Mouse (Mus musculus): Measurements from ENCODE around the gene Abcb4.
"Not testable (repeated sequence)": the region's sequence is repeated elsewhere in the genome, so short reads cannot be mapped to it uniquely, and the experiment has no call there.

Gene Abcb4

DNA sequence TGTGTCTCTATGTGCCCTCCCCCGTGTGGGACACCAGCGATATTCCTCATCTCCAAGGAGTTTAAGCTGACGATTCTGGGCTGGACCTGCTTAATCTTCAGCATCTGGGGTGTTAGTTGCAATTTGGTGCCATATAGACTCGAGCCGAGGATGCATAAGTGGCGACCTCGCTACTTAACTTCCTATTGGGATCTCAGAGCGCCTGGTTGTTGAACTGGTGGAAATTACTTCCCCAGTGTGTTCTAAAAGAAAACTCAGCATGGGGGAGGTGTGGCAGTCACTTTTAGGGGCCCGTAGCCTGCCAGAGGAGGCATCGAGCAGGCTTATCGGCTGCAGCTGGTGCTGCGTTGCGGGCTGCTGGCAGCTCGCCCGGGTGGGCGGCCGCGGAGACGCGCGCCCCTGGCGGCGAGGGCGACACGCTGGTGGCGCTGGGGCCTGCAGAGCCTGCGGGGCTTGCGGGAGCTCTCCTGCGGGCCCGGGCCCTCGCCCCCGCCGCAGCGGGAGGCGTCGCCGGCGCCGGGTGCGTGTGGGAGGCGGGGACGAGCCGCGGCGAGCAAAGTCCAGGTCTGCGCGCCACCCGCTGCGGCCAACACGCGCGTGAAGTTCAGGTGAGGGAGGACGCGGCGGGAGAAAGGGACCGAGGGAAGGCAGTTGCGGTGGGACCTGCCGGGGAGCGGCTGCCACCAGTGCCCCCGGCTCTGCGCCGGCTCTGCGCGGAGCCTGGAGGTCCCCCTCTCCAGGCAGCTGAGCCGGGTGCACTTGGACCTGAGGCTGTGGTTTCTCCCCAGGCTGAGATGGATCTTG is at the start of gene Abcb4:
Gene Abcb4, plus strand, starts transcription at position 418 of the 804 bp plus-strand sequence.
- peak; percentile 42 to 47 for DNase-seq

DNA sequence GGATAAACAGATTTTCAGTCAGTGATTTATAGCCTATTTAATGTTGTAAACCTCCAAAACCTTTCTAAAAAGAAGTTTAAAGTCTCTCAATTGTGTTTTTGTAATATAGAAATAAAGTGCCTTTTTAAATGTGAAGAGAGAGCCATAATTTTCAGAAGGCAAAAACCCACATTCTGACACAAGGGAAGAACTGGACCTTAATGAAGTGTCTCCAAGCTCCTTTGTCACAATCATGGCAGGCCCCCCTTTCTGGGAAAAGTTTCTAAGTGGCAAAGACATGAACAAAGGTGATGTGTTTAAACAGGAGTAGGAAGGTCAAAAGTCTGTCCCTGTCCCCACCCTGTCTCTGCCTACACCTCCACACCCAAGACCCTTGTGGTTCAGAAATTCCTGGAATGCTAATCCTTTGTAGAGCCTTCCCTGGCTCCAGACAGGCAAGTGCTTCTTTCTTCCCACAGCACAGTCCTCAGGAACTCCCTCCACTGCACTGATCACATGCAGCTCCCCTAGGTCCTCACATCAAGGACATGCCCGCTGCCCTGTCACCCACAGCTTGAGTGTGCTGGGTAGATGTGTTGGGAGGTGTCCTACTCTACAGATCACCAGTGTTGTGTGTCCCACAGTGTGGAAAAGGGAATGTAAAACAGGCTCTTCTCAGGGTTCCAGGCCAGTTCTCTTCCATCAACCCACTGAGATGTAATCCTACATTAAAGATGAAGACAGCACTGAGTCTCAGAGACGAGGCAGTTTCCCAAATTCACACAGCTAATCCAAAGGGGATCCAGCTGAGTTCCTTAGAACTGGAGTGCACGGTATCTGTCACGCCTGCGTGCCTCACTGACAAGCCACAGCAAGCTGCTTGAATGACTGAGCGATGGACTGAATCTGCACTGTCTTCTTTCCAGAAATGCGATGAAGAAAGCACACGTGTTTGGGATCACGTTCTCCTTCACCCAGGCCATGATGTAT is 44.6 kb upstream of the Abcb4 start:
- not testable (repeated sequence) for DNase-seq

DNA sequence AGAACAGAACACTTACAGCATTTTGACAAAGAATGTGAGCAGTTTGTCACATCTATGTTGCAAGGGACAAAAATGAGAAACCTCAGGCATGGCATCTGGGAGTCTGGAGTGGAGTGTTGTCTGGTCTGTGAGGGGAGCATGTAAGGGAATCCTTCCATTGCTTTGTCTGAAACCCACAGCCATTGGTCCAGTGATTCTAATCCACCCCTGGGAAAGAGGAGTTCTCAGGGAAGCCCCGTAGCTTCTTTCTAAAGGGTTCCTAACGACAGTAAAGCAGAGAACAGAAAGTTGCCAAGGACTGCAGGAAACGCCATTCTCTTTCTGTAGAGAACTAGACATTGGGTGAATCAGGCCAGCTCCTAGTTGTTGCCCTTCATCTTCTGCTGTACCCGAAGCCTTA is 42.7 kb upstream of the Abcb4 start:
- DNase-seq: no peak

DNA sequence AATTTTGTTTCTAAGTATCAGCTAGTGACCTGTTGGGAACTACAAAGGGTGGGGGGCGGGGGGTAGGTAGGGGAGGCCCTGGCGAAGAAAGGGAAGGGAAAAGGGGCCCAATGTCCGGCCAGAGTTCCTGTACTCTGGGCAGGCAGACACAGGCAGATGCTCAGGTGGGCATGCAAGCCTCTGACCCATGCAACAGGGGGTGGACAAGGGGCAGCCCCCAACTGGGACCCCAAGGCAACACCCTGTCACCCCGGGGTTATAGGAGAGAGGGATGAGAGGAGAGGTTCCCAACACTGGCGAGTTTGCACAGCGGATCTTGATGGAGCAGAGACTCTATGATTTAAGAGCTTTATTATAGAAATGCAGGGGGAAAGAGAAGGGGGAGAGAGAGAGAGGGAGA is 36.3 kb upstream of the Abcb4 start:
- no peak for DNase-seq

DNA sequence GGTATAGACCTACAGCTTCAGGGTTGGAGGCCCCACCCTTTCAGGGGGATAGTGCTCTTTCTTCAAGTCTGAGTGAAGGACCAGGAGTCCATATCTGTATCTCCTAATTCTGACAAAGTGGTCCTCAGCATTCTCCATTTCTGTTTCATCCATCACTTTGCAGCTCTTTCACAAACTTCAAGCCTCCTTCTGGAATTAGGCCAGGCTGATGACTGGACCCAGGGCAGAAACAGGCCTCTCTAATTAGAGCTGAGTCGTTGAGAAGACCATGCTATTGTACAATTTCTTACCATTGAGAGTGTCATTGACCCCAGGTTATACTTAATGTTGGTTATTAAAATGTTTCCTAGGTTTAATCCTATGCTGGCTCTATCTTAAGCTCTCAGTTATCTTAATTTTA is 31.7 kb upstream of the Abcb4 start:
- DNase-seq: no peak

DNA sequence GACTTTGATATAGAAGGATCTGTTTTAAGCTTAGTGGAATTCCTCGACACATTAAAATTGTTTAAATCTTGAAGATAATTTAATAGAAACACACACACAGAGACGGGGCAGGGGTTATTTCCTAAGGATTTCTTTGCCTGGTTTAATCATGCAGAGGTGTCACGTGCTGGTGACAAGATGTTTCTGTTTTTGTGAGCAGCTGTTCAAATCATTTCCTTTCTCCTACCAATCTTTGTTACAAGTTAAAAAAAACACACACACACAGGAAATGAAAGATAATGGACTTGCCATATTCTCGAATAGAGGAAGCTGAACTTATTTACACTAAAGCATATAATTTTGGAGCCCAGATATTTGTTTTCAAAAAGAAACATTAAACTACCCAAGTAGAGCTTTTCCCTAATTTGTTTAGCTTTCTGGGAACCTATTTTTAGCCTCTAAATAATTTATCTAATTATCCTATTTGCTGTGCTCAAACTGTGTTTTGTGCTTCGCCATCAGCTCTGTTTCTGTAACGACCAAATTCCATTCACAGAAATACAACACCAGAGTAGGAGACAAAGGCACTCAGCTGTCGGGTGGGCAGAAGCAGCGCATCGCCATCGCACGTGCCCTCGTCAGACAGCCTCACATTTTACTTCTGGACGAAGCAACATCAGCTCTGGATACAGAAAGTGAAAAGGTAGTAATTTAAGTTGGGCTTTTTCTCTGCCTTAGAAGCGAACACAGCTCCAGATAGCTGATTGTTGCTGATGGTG is 29.8 kb upstream of the Abcb4 start:
- no peak for DNase-seq

DNA sequence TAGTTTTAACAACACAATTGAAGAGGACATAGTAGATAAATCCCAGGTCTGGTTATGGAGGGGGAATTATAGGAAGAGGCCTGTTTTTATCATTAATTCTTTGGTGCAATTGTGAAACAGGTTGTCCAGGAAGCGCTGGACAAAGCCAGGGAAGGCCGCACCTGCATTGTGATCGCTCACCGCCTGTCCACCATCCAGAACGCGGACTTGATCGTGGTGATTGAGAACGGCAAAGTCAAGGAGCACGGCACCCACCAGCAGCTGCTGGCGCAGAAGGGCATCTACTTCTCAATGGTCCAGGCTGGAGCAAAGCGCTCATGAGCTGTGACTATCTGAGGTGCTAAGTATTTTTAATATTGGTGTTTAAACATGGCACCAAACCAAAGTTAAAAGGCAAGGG is 27.9 kb upstream of the Abcb4 start:
- not testable (repeated sequence) for DNase-seq

DNA sequence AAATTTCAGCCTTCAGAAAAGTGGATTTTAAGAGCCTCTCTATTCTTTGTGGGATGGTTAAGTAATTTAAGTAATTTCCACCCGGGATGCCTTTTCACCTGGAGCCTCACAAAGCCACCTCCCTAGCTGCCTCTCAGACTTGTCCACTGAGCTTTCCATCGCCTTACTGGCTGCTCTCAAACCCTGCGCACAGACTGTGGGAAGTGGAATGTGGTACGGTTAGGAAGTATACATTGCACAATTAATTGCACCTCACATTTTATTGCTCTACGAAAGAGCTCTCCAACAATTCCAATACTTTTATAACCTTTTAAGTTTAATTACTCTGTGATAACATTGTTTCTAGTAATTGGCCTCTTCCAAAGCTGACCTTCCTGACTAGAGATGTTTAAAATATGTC is 27.2 kb upstream of the Abcb4 start:
- DNase-seq: no peak

DNA sequence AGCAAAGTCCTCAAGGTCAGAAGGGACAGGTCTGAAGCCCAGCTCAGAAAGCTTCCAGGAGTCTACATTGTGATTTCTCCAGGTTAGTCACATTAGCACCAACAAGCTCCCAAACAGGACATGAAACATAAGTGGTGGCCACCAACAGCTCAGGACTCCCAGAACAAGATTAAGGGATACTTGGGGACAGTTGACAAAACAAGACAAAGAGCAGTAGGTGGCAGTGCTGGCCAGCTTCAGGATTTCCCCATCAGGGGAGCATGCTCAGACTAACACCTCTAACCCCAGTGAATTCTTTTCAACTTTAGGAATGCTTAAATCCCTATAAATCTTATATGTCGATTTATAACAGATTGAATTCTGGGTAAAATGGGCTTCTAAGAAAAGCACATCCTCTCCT is 25.5 kb upstream of the Abcb4 start:
- DNase-seq: no peak

DNA sequence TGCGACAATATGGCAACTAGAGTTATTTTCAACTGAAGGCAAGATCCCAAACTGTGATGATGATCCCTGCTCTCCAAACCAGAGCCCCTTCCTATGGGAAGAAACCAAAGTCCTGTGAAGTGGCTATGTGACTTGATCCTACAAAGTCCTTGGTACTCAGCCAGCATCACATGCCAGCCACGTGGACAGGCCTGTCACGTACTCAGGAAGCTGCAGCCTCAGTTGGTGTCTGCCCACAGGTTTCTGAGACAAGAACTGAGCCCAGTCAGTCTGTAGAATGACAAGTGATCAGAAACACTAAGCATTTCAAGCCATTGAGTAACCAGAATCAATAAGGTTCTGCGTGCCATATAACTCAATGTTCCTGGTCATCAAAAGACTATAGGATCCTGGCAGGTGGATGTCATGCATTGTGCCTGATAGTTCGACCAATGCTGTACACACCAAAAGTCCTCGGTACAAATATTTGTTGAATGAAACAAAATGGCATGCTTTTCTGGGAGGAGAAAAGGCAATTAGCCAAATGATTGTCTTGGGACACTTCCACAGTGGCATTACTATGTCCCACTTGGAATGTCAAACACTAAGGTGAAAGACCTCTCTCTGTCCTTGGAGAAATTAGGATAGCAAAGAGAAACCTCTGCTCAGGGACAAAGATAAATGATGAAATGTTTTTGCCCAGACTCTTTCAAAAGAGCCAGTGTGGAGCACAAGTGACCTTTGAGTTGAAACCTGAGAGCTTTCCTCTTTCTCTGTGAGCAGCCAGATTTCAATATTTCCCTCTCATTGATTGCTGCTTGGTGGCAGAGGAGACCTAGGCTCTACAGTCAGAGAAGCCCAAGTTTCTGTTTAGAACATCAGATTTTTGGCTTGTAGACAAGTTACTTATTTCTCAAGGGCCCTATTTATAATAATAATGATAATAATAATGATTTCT is 20.3 kb upstream of the Abcb4 start:
- no peak for DNase-seq

DNA sequence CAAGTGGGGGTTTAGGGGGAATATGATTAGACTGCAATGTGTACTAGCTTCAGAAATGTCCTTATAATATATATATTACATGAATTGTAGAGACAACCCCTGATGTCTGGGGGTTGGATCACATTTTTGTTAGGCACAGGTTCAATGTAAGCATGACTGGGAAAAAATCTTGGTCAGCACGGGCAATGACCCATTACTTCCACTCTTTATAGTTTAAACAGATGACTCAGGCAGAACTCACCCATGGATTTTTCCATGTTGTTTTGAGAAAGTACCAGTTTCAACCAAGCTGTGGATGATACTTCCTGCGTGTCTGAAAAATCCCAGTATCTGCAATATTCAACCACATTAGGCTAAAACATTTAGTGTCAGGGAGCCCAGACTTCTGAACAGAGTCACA is 16.4 kb upstream of the Abcb4 start:
- no peak for DNase-seq

DNA sequence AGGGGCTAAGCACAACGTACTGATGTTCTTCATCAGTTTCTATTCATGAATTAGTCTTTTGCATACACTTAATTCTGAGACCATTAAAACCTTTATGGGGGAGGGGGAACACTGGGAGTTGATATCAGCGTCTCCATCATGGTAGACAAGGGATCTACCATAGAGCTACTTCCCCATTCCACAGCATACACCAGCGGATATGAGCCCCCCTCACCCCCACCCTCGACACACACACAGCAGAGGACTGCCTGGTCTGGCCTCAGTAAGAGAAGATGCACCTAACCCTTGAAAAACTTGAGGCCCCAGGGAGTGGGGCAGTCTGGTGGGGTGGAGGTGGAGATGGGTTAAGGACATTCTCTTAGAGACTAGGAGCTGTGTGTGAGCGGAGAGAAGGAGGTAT is 15.7 kb upstream of the Abcb4 start:
- no peak for DNase-seq

DNA sequence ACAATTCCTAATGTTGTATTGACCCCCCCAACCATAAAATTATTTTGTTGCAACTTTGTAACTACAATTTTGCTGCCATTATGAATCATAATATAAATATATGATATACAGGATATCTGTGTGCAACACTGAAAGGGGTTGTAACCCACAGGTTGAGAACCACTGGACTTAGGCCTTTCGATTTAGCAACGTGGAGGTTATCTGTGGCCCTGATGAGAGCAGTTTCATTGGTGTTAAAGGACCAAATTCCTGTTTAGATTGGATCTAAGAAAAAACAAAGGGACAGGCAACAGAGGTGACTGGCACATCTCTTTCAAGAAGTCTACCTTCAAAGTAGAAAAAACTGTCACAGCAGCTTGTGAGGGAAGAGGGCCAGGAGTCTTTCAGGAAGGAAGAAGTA is 7.7 kb upstream of the Abcb4 start:
- DNase-seq: no peak

DNA sequence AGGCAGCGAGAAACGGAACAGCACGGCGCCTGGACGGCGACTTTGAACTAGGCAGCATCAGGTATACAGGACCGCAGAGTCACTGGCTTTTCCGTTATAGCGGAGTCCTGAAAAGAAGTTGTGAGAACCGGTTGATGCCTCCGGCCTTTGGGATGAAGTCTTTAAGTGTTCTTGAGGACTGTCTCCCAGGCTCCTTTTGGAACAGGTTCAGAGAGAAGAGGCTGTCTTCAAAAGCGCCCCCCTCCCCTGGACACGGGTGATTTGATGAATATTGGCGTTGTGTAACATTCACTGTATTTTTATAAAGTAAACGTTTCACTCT is 548 bp downstream of the Abcb4 start:
- DNase-seq: no peak

DNA sequence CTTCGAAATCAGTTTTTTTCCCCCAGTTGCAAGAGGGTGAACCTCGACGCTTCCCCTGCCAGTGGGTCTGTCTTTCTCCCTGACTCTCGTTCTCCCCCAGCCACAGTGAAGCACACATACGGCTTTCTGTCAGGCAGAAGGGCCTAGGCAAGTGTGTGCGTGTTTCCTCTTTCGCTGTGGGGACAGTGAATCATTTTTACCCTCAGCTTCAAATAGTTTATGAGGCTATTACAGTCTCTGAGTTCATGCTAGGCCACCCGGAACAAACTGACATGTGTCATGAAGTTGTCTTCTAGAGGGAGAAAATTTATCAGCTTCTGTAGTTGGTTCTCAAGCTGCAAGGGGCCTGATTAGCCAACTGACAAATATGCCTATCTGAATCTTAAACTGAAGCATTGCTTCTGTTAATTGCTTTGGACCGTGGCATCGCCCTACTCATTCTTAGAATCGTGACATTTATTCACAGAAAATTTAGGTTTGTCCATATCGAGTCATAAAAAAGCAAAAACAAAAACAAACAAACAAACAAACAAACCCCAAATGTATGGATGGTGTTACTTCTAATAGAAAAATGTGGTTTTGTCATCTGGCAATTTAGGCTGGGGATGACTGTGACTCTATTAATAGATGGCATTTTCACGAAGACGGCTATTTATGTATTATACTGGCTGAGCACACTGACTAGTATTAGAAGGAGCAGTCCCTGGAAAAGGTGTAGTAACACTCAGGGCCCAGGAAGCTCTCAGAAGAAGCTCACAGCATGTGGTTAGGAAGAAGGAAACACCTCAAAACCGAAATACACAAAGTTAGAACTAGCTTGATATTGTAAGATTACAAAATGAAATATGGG is 1.3 kb downstream of the Abcb4 start:
- no peak for DNase-seq

DNA sequence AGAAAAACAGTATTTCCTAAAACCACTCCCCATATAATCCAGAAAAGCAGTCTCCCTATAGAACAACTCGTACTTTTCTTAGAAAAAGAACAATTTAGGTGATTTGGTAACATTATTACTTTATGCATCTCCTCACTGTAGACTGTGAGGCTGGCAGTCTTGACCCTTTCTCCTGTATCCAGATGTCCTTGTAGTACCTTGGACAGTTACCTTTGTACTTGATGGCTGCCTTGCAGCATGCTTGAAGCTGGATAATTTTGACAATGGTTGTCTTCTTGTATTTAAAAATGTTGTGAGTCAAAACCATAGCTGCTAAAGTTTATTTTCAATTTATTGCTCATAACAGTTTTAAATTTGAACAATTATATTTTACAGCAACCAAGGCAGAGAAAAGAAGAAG is 2.7 kb downstream of the Abcb4 start:
- no peak for DNase-seq

DNA sequence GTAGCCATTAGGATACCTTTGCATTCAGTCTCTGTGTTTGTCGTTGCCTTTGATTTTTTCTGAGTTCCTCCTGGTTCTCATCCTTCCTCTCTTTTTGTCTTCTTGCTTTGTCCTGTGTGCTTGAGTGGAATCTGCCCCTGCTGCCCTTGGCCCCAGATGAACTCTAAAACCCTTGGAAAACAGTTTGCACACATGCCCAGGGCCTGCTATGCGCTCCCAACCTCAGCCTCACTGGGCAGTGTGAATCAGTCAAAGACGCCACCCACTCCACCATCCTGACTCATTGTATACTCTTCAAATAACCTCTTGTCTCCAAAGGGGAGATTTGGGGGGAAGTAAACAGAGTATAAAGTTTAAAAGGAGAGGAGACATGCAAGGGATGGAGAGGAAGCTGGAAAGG is 4.7 kb downstream of the Abcb4 start:
- DNase-seq: no peak

DNA sequence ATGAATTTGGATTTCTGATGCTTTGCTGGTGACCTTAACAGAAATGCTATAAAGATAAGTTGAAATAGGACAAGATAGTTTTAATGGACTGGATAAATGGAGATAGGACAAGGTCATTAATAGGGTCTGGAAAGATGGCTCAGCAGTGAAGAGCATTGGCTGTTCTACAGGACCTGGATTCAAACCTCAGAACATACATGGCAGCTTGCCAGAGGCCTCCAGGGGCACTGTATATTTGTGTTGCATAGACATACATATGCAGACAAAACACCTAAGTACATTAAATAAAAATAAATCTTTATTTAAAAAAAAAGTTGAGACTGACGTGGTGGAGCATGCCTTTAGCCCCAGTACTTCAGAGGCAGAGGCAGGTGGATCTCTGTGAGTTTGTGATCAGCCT is 7.5 kb downstream of the Abcb4 start:
- DNase-seq: no peak

DNA sequence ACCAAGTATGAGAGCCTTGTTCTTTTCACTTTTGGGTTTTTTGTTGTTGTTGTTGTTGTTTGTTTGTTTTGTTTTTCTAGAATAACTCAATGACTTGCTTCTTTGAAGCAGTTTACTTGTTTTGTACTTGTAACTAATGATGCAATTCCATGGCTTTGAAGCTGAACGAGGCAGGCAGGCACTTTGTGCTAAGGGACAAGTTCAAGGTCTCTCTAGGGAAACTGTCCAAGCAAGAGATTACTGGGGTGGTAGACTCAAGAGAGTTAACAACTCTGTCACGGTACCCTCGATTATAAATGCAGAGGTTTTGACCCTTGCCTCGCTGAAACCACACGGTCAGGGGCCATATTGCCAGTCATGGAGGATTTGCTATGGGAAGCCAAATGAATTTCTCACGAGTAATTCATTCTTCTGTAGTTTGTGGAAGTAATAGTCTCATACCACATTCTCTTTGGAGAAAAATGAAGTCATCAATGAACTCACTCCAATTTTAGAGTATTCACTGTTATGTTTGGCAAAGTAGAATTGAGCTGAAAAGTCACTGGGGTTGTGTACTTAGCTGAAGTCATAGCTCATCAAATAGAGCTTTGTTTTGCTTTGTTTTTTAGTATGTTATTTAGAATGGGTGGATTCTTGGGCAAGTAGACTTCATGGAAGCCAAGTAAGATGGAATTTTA is 8.8 kb downstream of the Abcb4 start:
- no peak for DNase-seq

DNA sequence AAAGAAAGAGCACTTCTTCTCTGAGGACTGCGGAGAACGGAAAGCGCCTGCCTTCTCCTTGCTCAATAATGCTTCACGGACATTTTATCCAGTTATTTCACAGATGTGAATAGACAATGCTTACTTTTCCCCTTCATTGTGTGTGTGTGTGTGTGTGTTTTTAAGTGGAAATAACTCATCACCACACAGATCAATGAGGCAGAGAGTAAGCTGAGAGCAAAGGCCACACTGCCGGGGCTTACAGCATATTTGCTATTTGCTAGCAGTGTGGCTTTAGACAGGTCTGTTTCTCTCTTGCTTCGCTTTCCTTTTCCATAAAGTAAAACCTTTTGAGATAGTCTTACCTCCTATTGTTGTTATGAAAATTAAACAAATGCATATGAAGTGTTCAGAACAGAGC is 11.0 kb downstream of the Abcb4 start:
- no peak for DNase-seq

All from thymus, adult 18-20 months (tissue).